Mouse (Mus musculus): ENCODE results near the gene Cdc6. TPM values are rescaled to one million over a fixed set of nuclear protein-coding genes. Genes with fewer than 3 reads are reported as not detected.

Cdc6 gene
- total RNA-seq, 4 experiments from 2014 or later = 0.15 to 0.91 (median 0.25) TPM

DNA sequence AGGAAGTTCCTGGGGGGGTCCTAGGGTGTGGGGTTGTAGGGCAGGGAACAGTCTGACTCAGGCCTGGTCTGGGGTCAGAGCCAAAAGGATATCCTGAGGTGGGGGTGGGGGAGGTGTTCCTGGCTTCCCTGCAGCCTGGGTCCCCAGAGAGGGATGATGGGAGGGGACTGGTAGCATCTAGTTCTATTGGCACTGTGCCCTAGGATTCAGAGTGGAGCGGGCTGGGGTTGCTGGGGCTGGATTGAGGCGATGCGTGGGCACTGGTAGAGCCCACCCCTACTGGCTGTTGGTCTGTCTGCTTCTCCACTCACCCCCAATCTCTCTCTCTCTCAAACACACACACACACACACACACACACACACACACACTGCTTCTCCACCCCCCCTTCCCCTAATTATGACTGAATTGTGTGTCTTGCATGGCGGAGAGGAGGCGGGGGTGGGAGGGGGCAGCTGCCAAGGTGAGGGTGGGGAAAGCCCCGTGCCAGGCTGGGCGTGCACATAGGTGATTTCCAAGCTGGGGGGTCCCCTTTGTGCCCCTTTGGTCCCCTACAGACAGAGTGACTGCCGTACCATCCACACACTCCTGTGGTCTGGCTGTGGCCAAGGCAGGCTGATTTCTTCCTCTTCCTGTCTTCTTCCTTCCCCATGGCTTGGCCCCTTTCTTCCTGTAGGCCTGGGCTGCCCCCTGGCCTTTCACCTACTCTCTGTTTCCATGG, 35.5 kb downstream of the Cdc6 start:
- no peak for DNase-seq (ENCODE audit: low spot score in 2 of 2)

DNA sequence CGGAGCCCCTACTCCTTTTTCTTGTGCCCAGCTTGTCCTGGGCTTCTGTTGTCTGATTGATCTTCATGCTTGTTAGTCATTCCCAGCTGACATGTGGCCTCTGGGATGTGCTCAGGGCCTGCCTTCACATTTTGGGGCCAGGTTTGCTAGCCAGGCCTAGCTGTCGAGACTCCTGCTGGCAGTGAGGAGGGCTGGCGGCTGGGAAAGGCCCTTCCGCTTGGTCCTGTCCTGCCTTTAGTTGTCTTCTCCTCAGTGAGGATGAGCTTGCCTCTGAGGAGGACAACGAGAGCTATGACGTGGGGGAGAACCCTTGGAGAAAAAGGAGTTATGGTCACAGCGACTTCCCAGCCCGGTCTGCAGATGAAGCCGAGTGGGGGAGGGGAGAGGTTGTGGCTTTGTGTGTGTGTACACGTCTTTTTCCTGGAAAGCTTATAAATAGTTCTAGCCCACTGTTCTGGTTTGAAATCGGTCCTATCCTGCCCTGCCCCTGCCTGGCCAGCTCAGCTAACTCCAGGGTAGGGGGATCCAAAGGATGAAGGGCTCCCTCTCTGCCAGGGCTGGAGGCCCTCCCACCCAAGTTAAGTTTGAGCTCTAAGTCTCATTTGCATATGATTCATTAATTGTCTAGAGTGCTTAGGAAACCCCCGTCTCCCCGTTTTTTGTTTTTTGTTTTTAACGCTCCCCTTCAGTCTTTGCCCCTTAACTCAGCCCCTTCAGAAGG, 36.3 kb downstream of the Cdc6 start:
- no peak for DNase-seq (ENCODE audit: low spot score in 2 of 2)

DNA sequence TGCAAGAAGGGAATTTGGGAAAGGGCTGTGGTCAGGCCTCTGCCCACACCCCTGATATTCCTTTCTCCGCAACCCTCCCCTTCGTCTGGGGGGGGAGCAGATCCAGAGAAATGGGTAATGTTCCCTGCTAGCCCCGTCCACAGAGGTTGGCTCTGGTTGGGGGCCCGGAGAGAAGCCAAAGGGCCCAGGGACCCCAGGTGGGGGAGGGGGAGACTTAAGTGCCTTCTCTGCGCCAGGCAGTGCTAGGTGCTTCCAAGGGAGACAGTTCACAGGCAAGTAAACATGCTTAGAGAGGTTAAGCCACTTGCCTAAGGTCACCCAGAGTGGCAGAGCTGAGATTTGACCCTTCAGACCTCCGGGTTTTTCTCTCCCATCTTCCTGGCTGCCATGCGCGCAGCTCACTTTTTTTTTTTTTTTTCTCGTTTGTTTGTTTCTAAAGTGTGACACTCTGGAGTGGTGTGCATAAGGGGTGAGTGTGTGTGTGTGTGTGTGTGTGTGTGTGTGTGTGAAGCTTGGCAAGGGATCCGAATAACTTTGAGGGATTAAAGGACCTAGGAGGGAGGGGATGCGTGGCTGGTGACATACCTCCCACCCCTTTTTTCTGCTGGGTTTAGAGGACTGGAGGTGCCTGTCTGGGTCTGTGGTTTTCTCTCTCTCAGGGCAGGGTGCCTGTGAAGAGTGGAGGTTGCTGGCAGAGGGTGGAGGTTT, 37.5 kb downstream of the Cdc6 start:
- DNase-seq (ENCODE audit: low spot score in 2 of 2) = no peak

DNA sequence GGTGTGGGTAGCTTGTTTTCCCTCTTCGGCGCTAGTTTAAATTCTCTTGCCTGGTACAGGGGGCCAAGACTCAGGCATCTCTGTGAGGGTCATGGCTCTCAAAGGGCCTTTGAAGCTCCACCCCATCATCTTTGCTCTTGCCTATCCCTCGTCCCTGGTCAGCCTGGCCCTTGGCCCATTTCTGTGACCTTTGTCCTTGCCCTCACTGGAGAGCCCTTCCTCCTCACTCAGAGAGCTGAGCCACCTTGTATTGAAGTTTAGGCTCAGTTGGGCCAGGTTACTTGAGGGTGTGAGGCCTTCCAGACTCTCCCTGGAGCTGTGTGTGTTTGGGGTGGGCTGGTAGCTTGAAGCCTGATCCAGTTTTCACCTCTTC, 38.0 kb downstream of the Cdc6 start:
- no peak for DNase-seq (ENCODE audit: low spot score in 2 of 2)

DNA sequence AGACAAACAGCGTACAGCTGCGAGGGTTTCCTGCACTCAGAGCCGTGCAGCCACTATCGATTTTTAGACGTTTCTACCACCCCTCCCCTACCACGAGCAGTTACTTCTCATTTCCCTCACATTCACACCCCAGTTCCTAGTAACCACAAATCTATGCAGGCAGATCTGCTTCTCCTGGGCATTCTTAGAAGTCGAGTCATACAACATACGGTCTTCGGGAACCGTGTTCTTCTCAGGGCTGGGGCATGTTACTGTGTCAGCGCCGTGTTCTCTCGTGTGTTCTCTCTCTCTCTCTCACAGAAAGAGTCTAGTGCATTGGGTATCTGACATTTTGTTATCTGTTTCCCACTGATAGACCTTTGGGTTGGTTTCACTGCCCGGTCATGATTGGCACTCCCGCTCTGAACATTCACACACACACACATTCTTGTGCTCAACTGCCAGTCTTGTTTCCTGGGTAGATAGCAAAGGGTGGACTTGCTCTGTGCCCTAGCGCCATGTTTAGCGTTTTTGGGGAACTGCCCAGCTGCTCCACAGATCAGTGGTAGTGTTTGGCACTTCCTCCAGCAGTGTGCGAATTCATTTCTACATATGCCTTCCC, 40.5 kb downstream of the Cdc6 start:
- DNase-seq (ENCODE audit: low spot score in 2 of 2) = no peak

DNA sequence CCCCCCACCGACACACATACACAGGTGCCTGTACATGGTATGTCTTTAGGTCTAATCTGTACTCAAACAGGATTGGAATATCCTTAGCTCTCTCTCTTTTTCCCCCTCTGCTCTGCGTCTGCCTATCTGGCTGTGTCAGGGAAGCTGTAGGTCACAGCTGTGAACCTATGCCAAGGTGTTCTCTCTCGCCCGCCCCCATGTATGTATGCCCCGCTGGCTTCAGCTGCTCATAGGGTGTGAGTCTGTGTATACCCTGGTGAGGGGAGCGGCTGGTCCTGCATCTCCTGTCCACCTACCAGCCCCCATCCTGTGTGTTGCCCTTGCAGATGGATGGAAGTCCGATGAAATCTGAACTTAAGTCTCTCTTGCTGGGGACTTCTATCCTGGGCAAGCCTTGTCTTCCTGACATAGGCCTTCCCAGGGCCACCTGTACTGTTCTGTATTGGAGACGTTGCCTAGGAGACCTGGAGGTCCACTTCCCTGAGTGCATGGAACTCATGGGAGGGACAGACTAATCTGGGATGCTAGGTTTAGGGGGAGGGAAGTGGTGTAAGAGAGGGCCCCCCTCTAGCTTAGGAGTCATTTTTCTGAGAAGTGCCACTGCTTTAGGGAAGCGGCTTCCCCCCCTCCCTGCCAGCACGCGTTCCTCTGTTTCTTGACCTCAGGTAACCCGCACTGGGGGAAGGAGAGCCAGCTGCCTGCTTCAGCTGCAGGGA, 41.8 kb downstream of the Cdc6 start:
- no peak for DNase-seq (ENCODE audit: low spot score in 2 of 2)

DNA sequence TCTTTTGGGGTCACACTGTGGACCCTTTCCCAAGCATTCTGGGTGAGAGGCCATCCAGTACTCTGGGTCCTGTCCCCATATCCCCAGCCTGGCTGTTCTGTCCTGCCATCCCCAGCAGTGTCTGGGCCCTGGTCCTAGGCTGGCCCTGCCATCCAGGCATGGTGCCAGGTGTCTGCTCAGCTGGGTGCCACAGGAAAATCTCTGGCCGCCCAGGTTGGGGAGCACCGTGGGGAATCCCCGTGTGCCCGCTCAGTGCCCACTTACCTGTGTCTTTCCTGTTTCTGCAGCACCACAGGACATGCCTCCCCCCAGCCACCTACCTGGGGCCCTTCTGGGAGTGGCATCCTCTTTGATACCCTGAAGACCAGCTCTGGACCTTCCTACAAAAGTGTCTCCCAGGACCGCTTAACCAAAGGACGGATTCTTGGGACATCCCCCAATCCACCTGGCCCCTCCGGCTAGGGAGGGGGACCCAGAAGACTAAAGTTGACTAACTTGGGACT, 42.4 kb downstream of the Cdc6 start:
- DNase-seq (ENCODE audit: low spot score in 2 of 2) = no peak

DNA sequence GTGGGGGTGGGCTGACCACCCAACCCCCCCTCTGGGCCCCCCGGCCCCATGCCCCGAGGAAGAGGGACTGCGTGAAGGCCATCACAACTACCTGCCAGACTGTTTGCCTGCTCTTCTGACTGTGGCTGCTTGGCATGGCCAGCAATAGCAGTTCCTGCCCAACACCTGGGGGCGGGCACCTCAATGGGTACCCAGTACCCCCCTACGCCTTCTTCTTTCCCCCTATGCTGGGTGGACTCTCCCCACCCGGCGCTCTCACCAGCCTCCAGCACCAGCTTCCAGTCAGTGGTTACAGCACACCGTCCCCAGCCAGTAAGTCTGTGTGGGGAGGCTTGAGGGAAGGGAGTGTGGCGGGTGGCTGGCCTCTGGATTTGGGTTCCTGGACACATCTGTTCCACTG, 42.9 kb downstream of the Cdc6 start:
- no peak for DNase-seq (ENCODE audit: low spot score in 2 of 2)

DNA sequence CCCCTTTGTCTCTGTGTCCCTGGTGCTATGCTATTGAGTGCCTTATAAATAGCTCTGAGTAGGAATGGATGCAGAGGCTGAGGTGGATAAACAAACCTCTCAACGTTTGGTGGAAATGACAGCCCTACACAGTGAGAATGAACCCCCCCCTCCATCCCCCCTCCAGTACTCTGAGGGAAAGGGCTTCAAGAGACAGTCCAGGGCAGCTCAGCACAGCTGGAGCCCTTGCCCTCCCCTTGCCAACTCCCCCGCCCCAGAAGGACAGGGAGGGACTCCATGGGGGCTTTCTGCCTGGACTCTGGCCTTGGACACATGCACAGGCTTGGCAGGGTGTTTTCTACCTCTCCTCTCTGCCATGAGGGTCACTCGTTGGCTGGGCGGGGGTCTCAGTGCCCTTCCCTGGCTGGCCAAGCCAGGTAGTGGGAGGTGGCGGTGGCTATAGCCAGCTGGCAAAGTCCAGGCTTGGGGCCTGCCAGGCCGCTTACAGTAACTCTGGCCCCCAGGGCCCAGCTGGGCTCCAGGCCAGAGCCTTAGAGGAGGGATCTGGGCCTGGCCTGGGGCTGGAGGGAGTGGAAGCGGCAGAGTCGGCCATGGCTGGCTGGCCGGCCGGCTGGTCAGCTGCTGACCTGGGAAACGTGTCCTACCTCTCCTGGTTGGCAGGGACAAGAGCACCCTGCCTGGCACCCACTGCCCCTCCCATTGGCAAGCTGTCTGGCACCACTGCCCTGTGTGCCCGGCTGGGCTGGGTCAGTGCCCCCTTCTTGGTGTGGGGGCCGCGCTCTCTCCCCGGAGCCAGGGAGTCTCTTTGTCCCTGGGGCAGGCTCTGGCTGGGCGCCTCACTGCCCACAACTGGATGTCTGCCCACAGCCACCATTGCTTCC, 43.7 kb downstream of the Cdc6 start:
- DNase-seq (ENCODE audit: low spot score in 2 of 2) = no peak

DNA sequence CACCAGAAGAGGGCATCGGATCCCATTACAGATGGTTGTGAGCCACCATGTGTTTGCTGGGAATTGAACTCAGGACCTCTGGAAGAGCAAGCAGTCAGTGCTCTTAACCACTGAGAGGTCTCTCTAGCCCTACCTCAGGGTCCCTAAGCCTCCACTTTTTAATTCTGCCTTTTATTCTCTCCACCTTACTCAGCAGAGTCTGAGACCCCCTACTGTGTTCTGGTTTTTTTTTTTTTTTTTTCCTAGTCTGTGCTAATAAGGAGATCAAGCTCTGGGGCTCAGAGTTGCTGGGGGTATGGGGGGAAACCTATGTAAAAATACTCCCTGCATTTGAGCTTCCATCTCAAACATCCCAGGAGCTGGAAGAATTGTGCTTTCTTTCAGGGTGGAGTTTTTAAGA, 44.5 kb downstream of the Cdc6 start:
- DNase-seq (ENCODE audit: low spot score in 2 of 2) = no peak

DNA sequence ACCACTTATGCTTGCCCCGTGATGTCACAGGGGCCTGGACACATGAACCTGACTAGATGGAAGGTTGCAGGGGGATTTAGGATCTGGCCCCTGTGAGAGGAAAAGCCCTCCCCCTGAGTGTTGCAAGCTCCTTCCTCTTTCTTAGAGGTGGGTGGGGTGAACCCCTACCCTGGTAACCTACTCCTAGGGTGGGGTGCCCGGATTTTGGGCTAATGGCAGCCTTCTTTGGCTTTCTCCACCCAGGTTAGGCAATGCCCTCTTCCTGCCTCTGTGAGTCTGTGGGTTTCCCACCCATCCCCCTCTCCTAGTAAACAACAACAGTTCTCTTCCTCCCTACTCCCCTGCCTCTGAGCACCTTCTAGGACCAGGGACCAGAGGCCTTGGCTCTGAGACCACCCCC, 45.1 kb downstream of the Cdc6 start:
- DNase-seq (ENCODE audit: low spot score in 2 of 2) = no peak

DNA sequence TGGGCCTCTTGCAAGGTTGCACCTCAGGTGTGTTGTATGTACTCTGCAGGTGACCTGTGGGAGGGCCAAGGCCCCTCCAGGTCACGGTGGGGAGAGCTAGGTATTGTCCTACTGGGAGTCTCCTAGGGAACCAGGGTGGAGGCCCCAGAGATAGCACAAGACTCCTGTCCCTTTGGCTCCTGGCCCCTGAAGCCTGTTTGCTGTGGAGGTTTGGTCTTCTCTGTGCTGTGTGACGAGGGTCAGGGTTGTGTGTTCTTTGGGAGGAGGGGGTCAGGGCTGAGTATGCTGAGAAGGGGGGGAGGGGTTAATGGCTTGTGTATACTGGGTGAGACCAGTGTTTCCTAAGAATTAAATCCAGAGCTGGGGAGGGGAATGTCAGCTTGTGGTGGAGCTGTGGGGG, 45.8 kb downstream of the Cdc6 start:
- DNase-seq (ENCODE audit: low spot score in 2 of 2) = no peak

DNA sequence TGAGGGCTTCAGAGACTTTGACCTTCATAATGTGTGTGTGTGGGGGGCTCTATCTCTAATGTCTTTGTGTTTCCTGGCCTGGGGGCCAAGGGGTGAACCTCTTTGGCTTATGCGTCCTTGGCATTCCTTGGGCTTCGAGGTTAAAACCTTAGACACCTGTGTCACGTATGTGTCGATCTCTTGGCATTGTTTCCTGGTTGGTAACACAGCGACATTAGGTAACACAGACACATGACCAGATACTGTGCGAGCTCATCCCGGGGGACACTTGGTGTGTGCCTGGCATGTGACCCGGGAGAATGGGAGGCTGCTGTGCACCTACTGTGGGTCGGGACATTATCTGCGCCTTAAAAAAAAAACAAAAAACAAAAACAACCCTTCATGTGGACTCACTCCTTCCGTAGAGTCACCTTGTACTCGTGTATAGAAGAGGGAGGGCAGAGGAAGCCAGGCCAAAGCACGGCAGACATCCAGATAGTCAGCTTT, 46.3 kb downstream of the Cdc6 start:
- no peak for DNase-seq (ENCODE audit: low spot score in 2 of 2)

DNA sequence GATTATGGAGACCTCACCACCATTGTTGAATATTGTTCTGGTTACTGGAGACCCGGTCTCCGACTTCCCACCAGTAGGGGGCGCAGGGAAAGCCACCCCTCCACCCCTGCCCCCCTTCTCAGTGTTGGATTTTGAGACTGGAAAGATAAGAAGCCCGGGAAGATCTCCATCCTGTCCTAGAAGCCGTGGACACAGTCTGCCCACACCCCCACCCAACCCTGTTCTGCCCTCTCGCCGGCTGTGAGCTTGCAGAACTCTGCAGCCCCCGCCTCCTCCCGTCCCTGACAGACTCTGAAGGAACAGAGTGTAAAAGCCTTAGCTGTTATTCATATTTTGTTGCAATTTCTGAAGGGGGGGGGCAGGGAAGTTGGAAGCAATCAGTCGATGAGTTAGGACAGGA, 46.8 kb downstream of the Cdc6 start:
- no peak for DNase-seq (ENCODE audit: low spot score in 2 of 2)

DNA sequence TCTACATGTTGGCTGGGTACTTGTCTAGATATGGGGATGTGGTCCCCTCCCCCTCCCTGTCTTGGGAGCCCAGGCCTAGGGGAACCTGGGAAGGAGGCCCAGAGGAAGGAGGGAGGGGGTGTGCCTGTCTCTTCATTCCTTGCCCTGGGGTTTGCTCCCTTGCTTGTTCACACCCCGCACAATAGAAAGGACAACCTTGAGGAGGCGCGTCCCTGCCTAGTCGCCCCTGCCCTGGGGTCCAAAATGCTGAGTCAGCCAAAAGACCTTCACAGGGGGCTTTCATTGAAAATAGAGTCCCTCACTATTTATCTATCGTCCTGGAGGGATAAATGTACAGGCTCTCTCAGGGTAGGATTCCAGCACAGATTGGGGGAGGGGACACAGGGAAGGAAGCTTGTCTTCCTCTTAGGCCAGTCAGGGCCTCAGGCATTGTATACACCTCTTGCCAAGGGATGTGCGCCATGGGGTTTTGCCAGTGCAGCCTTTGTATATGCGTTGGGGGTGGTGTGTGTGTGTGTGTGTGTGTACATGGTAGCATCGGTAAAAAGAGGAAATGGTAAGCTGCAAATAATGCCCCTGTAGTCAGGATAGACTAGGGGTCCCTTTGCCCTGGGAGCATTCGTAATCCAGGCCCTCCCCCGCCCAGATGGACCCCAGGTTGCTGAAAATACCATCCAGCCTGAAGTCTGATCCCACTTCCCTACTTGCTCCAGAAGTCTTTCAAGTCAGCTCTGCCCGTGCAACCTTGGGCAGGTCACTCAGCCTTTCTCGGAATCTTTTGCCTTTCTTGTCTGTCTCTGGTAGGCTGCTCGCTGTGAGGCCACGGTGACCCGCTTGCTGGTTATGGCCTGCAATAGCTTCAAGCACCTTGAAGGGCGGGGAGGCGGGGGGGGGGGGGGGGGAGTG, 47.5 kb downstream of the Cdc6 start:
- peak in 1 of 2 experiments; percentile 12 for DNase-seq (ENCODE audit: low spot score in 2 of 2)

DNA sequence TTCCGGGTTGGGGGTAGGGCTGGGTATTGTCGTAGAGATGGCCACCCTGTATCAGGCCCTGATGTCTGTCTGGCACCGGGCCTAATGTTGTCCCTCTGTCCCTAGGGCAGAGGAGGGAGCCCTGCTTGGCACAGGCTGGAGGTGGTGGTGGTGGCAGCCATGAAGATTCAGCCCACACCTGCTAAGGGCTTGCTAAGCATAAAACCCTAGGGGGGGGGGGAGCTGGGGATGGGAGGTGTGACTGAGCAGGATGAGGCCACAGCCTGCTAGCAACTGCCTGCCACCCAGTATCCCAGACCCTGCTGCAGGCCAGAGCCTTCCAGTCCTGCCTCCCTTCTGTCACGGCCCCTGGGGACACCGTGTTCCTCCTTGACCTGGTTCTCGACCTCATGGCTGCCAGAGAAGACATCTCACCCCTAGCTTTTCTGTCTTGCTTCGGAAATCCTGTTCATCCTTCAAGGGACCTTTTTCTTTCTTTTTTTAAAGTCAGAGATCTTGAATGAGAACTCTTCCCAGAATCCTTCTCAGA, 48.2 kb downstream of the Cdc6 start:
- no peak for DNase-seq (ENCODE audit: low spot score in 2 of 2)

DNA sequence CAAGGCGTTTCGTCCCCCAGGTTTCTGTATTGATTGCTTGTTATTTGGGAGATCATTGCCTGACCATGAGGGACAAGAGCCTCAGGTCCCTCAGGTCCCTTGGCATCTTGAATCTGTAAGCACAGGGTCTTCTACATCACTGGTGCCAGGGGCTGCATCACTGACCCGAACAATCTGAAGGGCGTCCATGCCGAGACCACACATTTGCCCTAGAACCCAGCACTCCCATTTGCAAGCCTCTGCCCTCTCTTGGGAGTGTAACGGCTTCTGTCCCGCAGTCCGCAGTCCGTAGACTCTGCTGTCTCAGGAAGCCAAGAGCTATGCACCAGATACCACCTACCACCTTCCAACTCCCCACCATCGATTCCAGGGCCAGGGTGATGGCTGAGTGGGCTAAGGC, 48.7 kb downstream of the Cdc6 start:
- DNase-seq (ENCODE audit: low spot score in 2 of 2) = no peak

DNA sequence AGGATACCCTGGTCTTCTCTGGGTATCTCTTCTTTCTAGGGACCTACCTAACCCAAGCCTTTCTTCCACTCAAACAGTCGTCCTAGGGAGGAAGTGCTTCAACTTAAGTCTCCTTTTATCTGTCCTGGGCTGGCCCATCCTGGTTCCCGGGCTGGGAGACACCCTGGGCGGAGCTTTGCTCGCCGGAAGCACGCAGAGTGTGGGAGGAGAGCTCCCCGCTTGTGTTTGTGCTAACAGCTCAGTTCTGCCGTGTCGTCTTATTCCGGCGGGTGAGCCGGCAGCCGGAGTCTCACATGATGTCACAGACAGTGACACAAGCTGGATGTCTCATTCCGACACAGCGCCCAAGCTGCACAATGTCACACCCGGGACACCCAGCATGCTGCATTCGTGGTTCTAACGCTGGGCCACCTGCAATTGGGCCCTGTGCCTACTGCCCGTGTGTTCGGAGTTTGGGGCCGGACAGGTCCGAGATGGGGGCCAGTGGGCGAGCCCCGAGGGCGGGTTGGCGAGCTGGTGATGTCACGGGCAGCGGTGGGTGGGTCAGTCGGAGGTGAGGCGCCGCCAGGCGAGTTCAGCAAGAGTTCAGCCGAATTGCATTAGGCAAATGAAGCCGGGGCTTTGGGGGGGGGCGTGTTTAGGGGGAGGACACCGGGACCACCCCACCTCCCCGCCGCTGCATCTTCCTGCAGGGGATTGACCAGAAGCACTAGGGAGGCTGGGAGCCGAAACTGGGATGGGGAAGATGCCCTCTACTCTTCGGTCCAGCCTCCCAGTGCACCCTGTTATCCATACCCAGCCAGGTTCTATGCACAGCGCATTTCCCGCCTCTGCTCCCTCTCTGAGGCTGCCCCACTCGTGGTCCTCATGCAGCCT, 52.1 kb downstream of the Cdc6 start:
- DNase-seq (ENCODE audit: low spot score in 2 of 2) = no peak
